Mouse (Mus musculus) intestine, embryonic 16.5 days (tissue): Measurements from ENCODE around the gene Utp15. TPM values are rescaled to one million over a fixed set of nuclear protein-coding genes. Genes with fewer than 3 reads are reported as not detected.

Experiments
- ATAC-seq: fragments of 200-750 bp; cut with Nextera tagmentation; 2 replicates; pipeline ENCODE4 v1.8.0; 2017; ENCODE audit warnings: moderate TSS enrichment, moderate library complexity
- H3K27ac ChIP-seq: fragments of 300-500 bp; sonication (generic); 2 replicates; pipeline ENCODE4 v1.5.1; 2014; ENCODE audit warnings: mild to moderate bottlenecking, low read length
- H3K27me3 ChIP-seq: fragments of 300-500 bp; sonication (generic); replicated peaks from 2 replicates; pipeline ENCODE4 v1.6.1; 2014; ENCODE audit warnings: low read length, control low read depth, mixed read lengths; ENCODE audit not compliant: control insufficient read depth, insufficient read depth
- H3K36me3 ChIP-seq: fragments of 300-500 bp; sonication (generic); 2 replicates; pipeline ENCODE4 v1.6.1; 2014; ENCODE audit warnings: low read length, control low read depth; ENCODE audit not compliant: control insufficient read depth, insufficient read depth
- H3K4me1 ChIP-seq: fragments of 300-500 bp; sonication (generic); 2 replicates; pipeline ENCODE4 v1.6.1; 2014; ENCODE audit warnings: low read length, control low read depth, mixed read lengths; ENCODE audit not compliant: control insufficient read depth, insufficient read depth
- H3K4me2 ChIP-seq: fragments of 300-500 bp; sonication (generic); 2 replicates; pipeline ENCODE4 v1.6.1; 2014; ENCODE audit warnings: low read depth, low read length, control low read depth
- H3K4me3 ChIP-seq: fragments of 300-500 bp; sonication (generic); 2 replicates; pipeline ENCODE4 v1.5.1; 2014; ENCODE audit warnings: mild to moderate bottlenecking, low read length
- H3K9ac ChIP-seq: fragments of 300-500 bp; sonication (generic); 2 replicates; pipeline ENCODE4 v1.6.1; 2014; ENCODE audit warnings: low read depth, low read length
- H3K9me3 ChIP-seq: fragments of 300-500 bp; sonication (generic); 2 replicates; pipeline ENCODE4 v1.6.1; 2016; ENCODE audit warnings: low read length, control low read depth; ENCODE audit not compliant: control insufficient read depth
- WGBS: fragments of 180-500 bp; shearing (Covaris S2); extraction: QIAGEN DNeasy Blood & Tissue Kit; methylation state at CpG from one replicate; pipeline ENCODE4 v1.1.7; 2014; 5-methylcytosine and 5-hydroxymethylcytosine counted together
- polyA plus RNA-seq: library from polyadenylated mRNA; unstranded; fragments of >200 nt; fragmentation: Nextera tagmentation; extraction: Ambion mirVana; gene quantifications from 2 replicates; pipeline ENCODE4 v1.2.1, GENCODE M21; 2015

Utp15 gene
- polyA plus RNA-seq, 1 experiment from 2014 or later: 30.8 TPM

GRCm38 (mm10) chr13:98235451-98235850, 27.4 kb downstream of the Utp15 start:
- Histone ChIP-seq H3K27me3 (no peaks in the 10 kb centered on the region), H3K4me1 (no peaks in the 10 kb centered on the region), H3K36me3 (no peaks in the 10 kb centered on the region), H3K9ac (no peak overlapping the region), H3K4me3 (no peak overlapping the region), H3K27ac (no peak overlapping the region), H3K4me2 (no peak overlapping the region), H3K9me3 (no peaks in the 10 kb centered on the region)
- no peak for ATAC-seq
- WGBS: 59% methylated on average over 6 of the region's 6 CpGs

DNA sequence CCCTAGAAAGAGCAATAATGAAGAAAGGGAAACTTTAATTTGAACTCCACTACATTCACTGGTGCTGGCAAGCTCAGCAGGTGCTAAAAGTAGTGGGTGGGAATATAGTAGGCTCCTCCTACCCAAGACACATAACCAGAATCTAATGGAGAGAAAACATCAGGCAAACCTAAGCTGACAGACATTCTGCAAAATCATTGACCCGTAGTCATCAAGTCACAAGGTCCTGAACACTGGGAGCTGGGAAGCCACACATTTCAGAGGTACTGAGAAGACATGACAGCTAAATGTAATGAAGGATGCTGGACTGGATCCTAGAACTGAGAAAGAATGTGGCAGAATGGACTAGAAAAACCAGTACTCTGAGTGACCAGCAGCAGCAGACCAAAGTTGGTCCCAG, 32.3 kb downstream of the Utp15 start:
- no peak for ATAC-seq
- H3K4me1 ChIP-seq: no peaks in the 10 kb centered on the region

DNA sequence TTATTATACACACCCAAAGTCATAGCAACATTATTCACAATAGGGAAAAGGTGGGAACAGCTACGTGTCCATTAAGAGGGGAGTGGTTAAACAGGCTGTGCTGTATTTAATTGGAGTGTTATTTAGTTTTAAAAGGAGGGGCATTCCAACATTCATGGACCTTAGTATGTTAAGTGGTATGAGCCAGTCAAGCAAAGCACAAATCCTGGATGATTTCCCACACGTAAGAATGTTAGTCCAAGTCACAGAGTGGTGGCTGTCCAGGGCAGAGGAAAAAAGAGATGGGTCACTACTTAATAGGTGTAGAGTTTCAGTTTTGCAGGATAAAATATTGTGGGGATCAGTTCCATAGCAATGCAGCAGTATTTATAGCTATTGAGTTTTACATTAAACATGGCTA, 36.6 kb downstream of the Utp15 start:
- Histone ChIP-seq H3K4me1 (no peaks in the 10 kb centered on the region), H3K9ac (no peak overlapping the region), H3K4me2 (no peak overlapping the region), H3K4me3 (no peak overlapping the region), H3K27ac (no peak overlapping the region), H3K36me3 (no peaks in the 10 kb centered on the region), H3K27me3 (no peaks in the 10 kb centered on the region), H3K9me3 (no peaks in the 10 kb centered on the region)
- 69% methylated on average over 2 of the region's 2 CpGs for WGBS
- ATAC-seq: no peak

More for the DNA sequence above, 32.3 kb downstream of the Utp15 start:
- H3K27me3 ChIP-seq: no peaks in the 10 kb centered on the region
- no peak overlapping the region for H3K4me3 ChIP-seq
- no peak overlapping the region for H3K27ac ChIP-seq
- no peak overlapping the region for H3K9ac ChIP-seq
- no peaks in the 10 kb centered on the region for H3K9me3 ChIP-seq
- no peak overlapping the region for H3K4me2 ChIP-seq
- WGBS: 94% methylated on average over 1 of the region's 1 CpGs
- H3K36me3 ChIP-seq: no peaks in the 10 kb centered on the region

DNA sequence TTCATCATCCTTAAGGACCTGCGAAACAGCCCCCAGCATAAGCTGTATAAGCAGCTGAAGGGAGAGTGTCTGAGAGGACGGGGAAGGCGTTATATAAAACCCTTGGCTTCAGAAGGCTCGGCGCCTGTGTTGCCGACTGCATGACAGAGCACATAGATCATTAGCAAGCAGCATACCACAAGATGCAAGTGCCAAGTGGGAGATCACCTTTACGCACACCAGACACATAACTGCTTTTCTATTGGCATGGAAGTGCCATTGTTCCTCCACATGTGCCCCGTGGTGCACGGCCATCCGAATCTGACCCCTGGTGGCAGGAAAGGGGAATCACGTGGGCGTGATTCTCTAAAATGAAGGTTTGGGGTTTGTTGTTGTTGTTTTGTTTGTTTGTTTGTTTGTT, 40.0 kb downstream of the Utp15 start:
- no peak for ATAC-seq
- Histone ChIP-seq H3K36me3 (no peaks in the 10 kb centered on the region), H3K9ac (no peak overlapping the region), H3K4me1 (no peaks in the 10 kb centered on the region), H3K4me3 (no peak overlapping the region), H3K27me3 (no peaks in the 10 kb centered on the region), H3K27ac (no peak overlapping the region), H3K4me2 (no peak overlapping the region), H3K9me3 (no peaks in the 10 kb centered on the region)
- 31% methylated on average over 12 of the region's 12 CpGs for WGBS

DNA sequence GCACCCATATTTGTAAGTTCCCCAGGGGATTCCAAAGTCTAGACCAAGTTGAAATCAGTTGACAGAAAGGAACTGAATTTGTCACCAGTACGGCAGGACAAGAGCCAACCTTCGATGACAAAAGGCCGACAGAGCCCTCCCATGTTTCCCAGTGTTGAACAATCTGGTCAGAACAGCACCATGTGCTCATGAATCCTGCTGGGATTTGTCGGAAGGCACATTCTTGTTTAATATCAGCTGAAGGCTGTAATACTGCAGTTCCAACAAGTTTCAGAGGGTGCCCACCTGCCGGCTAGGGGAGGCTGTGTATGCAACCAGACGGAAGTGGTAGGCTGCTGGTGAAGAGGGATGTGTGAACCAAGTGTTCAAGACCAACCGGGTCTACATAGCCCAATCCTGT, 52.7 kb downstream of the Utp15 start:
- ATAC-seq: no peak
- WGBS: 85% methylated on average over 7 of the region's 7 CpGs
- H3K27me3 ChIP-seq: no peaks in the 10 kb centered on the region
- no peak overlapping the region for H3K9ac ChIP-seq
- no peak overlapping the region for H3K27ac ChIP-seq
- H3K9me3 ChIP-seq: no peaks in the 10 kb centered on the region
- peaks cover 5% of the 10 kb centered on the region for H3K4me1 ChIP-seq
- H3K4me3 ChIP-seq: no peak overlapping the region
- H3K4me2 ChIP-seq: no peak overlapping the region
- no peaks in the 10 kb centered on the region for H3K36me3 ChIP-seq

- no peaks in the 10 kb centered on the region for H3K27me3 ChIP-seq
- no peak overlapping the region for H3K4me2 ChIP-seq
- no peak overlapping the region for H3K27ac ChIP-seq
- H3K4me1 ChIP-seq: peaks cover 10% of the 10 kb centered on the region
- H3K4me3 ChIP-seq: no peak overlapping the region
- 37% methylated on average over 9 of the region's 9 CpGs for WGBS
- no peak for ATAC-seq
- H3K36me3 ChIP-seq: no peaks in the 10 kb centered on the region
- H3K9ac ChIP-seq: no peak overlapping the region
- H3K9me3 ChIP-seq: no peaks in the 10 kb centered on the region
Observed at GRCm38 (mm10) chr13:98208842-98209241, 54.0 kb downstream of the Utp15 start.

DNA sequence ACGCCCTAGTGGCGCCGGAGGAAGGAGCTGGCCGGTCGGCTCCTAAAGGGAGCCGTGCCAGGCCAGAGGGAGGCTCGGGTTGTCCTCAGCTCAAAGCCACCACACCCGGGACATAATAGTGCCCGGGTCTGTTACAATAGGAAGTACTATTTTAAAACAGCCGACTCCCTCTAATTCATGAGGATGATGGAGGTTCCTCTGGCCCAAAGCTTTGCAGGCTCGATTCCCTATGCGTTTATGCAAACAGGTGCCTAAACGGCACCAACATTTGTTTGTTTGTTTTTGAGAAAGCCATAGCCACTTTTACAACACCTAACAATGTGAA, 56.3 kb downstream of the Utp15 start:
- peak overlapping the region; percentile 94 for H3K4me2 ChIP-seq
- 2% methylated on average over 13 of the region's 13 CpGs for WGBS

DNA sequence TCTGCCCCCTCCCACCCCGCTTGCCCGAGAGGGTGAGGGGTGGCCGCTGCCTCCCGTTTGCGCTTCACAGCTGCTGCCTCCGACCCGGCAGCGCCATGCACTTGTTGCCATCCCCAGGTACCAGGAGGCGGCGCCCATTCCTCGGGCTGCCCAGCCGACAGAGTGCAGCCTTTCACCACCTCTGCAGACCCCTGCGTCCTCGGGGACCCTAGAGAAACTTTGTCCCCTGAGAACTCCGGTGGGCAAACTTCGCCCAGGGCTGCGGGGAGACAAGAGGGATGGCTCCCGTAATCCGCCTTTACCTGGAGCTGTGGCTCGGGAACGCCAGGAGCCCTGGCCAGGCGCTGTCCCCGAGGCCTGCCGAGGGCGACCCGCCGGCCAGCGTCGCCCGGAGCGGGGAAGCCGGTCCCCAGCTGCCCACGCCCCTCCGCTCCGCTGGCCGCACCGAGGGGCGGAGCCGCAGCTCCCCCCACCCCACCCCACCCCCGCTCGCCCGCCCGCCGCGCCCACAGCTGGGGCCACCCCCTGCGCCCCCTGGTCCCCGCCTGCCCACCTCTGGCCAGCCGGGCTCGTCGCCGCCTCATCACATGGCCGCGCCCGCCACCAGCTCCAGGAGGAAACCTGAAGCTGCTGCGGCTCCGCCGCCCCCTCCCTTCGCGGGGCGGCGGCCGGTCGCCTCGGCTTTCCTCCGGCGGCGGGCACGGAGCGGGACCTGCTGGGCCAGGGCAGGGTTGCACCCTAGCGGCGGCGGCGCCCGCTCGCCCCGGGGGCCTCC, 56.9 kb downstream of the Utp15 start, which contains the start of gene Arhgef28:
Arhgef28 (minus strand) TSS at position 669 of the 775 bp plus-strand sequence.
- Histone ChIP-seq H3K4me1 (peaks cover 18% of the 10 kb centered on the region), H3K36me3 (no peaks in the 10 kb centered on the region), H3K27ac (peak within 1 kb of the TSS; percentile 82), H3K4me3 (peak within 1 kb of the TSS; percentile 71), H3K4me2 (peak within 1 kb of the TSS; percentile 94), H3K27me3 (no peaks in the 10 kb centered on the region), H3K9ac (peak within 1 kb of the TSS; percentile 73), H3K9me3 (no peaks in the 10 kb centered on the region)
- under 1% methylated on average over 59 of the region's 76 CpGs for WGBS
- ATAC-seq: peak; percentile 86

More for the DNA sequence above, 56.3 kb downstream of the Utp15 start:
- no peaks in the 10 kb centered on the region for H3K9me3 ChIP-seq
- peak overlapping the region; percentile 73 for H3K9ac ChIP-seq
- ATAC-seq: no peak
- H3K4me3 ChIP-seq: peak overlapping the region; percentile 71
- H3K27ac ChIP-seq: peak overlapping the region; percentile 82
- no peaks in the 10 kb centered on the region for H3K27me3 ChIP-seq
- H3K4me1 ChIP-seq: peaks cover 14% of the 10 kb centered on the region
- H3K36me3 ChIP-seq: no peaks in the 10 kb centered on the region

DNA sequence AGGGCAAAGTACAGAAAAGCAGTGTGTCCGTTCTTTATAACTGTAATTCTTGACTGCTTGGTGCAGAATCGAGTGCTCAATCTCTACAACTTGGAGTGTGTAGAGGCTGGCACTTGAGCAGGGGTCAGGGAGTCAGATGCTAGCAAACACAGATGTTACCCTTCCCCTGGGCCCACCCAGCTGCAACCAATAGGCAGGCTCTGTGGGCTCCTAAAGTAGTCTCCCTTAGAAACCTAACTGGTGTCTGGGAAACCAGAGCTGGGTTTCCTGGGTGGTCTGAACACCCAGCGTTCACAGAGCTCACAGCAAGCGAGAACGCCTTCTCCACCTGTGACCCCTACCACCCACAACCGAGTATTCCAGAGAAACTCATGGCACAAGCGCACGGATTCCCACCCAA, 57.7 kb downstream of the Utp15 start:
- 15% methylated on average over 8 of the region's 8 CpGs for WGBS
- H3K4me1 ChIP-seq: peaks cover 18% of the 10 kb centered on the region
- H3K36me3 ChIP-seq: no peaks in the 10 kb centered on the region
- H3K27me3 ChIP-seq: no peaks in the 10 kb centered on the region
- peak overlapping the region; percentile 82 for H3K27ac ChIP-seq
- ATAC-seq: no peak
- peak overlapping the region; percentile 73 for H3K9ac ChIP-seq
- peak overlapping the region; percentile 94 for H3K4me2 ChIP-seq
- peak overlapping the region; percentile 71 for H3K4me3 ChIP-seq
- no peaks in the 10 kb centered on the region for H3K9me3 ChIP-seq

DNA sequence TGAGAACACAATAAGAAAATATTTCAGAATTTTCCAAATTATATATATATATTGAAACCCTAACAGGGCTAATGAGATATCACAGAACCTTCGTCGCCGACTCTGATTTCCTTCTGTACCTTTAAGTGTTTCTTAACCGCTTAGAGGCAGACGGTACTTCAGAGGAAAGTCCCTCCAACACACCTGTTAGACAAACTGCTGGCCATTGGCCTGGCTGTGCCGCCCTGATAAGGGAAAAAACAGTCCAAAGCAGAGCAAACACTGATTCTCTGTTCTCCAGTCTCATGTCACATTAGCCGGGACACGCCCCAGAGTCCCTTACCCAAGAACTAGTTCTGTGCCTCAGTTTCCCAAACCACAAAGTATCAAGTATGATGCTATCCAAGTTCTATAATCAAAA, 58.5 kb downstream of the Utp15 start:
- ATAC-seq: no peak

More for the DNA sequence above, 58.5 kb downstream of the Utp15 start:
- H3K9me3 ChIP-seq: no peaks in the 10 kb centered on the region
- no peaks in the 10 kb centered on the region for H3K27me3 ChIP-seq
- 66% methylated on average over 8 of the region's 8 CpGs for WGBS
- peak overlapping the region; percentile 94 for H3K4me2 ChIP-seq
- H3K4me1 ChIP-seq: peaks cover 18% of the 10 kb centered on the region
- no peak overlapping the region for H3K9ac ChIP-seq
- no peaks in the 10 kb centered on the region for H3K36me3 ChIP-seq
- peak overlapping the region; percentile 71; the same call in 1 of the 2 replicates for H3K4me3 ChIP-seq
- peak overlapping the region; percentile 28; the same call in 1 of the 2 replicates for H3K27ac ChIP-seq
